Comparison of ENCODE assay signal across 26 mouse cellular contexts in the genomic region with DNA sequence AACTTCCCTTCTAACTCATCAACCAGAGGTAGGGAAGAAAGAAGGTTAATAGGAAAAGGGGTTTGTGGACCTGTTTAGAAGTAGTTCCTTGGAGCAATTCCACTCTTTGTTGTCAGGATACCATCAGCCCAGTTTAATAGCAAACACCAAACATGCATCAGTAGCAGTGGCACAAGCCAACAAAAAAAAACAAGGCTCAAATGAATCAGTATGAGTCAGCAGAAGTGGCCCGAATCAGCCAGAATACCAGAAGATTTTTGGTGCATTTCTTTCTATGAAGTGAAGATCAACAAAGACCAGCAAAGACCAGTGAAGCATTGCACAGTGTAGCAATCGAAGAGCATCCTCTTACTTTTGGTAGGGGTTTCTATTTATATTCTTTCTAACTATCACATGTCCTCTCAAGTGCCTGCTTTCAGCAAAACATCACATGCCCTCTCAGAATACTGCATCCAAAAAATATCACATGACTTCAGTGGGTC. TPM values are rescaled to one million over a fixed set of nuclear protein-coding genes. Genes with fewer than 3 reads are reported as not detected.
A peak's percentile ranks its signal among the peaks of the same experiment; 100 is the strongest.
DNase-seq lines count a peak whose midpoint lies in the region; ATAC-seq and TF ChIP-seq lines count a peak whose summit lies in the region.
"Had no signal": no experiment of that assay in that cellular context is flagged by ENCODE, and none has a peak within 500 bp of the region (broad histone marks: within the 10 kb centered on the region; RNA-seq: fewer than 3 reads in every experiment).

No protein-coding gene starts in this region.

- no peak for TF ChIP-seq CTCF in Patski (IDR thresholded peaks at IDR 0.05)

- DNase-seq in 3T3-L1 (ENCODE audit: low read depth, low spot score) = peak; percentile 50
- peak; percentile 43 for DNase-seq in Patski (ENCODE audit: low read depth, low spot score)
- DNase-seq in fibroblast of lung, adult 2 months (ENCODE audit: low read depth) = peak; percentile 7
- DNase-seq in gastrocnemius, postnatal 14 days = no peak
- DNase-seq in right cerebral cortex, adult 2 months (ENCODE audit: low spot score in 2 of 2) = no peak
- DNase-seq: adrenal gland, adult 2 months; adrenal gland, postnatal 10 days; adrenal gland, postnatal 25 days; cerebellum, adult 11-12 months; cerebellum, adult 2 months; cerebellum, adult 9-10 months; cerebellum, postnatal 10 days; cerebellum, postnatal 25 days had no signal

- intact Hi-C loops in gastrocnemius, postnatal 14 days (cut with DNase I; ENCODE audit: low total_unique reads) = no loop called here

- POLR2A ChIA-PET in Patski (lab: Charles Lee) = no interaction called here

- in situ Hi-C loops in Patski (cut with MboI; ENCODE audit: low pct_unique_long_range_greater_than_20kb) = no loop called here

- CTCF ChIA-PET in Patski (lab: Charles Lee) = interaction anchor here (1.2 kb wide), 1 partner anchor 18 kb away, joined by 3 read pairs; no protein-coding TSS in a partner anchor

- peak; percentile 99 for ATAC-seq in Patski
- ATAC-seq: forebrain, embryonic 14.5 days; forebrain, embryonic 16.5 days had no signal

- H3K27me3 ChIP-seq in Patski = no peaks in the 10 kb centered on the region
- H3K27me3 ChIP-seq: embryonic facial prominence, embryonic 12.5 days; forebrain, embryonic 12.5 days had no signal

RNA-seq across cellular contexts. Expression of gene Gm10944, which starts 52.9 kb away (rescaled TPM):
- polyA plus RNA-seq in Patski (2021) = not detected
- not detected for total RNA-seq in gastrocnemius, postnatal 14 days (2021)
- total RNA-seq: adrenal gland, adult 2 months; adrenal gland, postnatal 10 days; adrenal gland, postnatal 25 days; adrenal gland, postnatal 4 days; ES-E14; MEL had no signal
- polyA plus RNA-seq: adrenal gland, adult 2 months; C2C12; cerebellum, adult 2 months; cortical plate, adult 2 months; embryonic facial prominence, embryonic 10.5 days; embryonic facial prominence, embryonic 12.5 days; embryonic facial prominence, embryonic 14.5 days; forebrain, embryonic 10.5 days; forebrain, embryonic 12.5 days; forebrain, embryonic 14.5 days; forebrain, embryonic 16.5 days; frontal cortex, adult 2 months had no signal

Comparison
In these comparisons a context has a peak if more than half of its experiments do, and no peak if none do; other contexts are left out.
1. DNase-seq: peak in 3T3-L1 (single experiment), Patski (single experiment) and fibroblast of lung, adult 2 months (single experiment); none in gastrocnemius, postnatal 14 days (single experiment) and right cerebral cortex, adult 2 months (0 of 2).